Mouse (Mus musculus) gastrocnemius, postnatal 10 days (tissue): ENCODE data around the gene Cd300lg. TPM values are rescaled to one million over a fixed set of nuclear protein-coding genes. Genes with fewer than 3 reads are reported as not detected.

ENCODE experiments used
- DNase-seq: peaks from one replicate; pipeline ENCODE4 v3.0.0; 2021; ENCODE audit warnings: mixed read lengths
- total RNA-seq, 2 experiments: library from RNA; stranded (reverse); gene quantifications; 2 replicates each; pipeline ENCODE4 v1.2.3; 2021

Cd300lg gene
- total RNA-seq, 2 experiments from 2014 or later = 18.0 to 20.4 TPM

DNA sequence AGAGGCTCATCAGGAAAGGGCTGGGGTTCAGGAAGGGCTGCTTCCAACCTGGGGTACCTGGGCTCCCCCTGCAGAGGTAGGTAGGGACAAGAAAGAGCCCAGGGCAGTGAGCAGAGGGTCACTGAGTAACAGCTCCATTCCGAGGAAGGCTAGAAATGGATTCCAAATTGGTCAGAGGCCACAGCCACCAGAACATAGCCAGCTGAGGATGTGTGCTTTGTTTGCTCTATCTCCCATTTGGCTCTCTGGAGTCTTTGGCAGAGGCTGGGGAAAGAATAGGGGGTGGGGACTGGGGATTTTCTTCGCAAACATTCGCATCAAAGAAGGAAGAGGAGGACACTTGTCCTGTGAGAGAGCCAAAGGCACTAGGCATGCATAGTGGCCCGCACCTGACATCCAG lies 10.6 kb downstream of the Cd300lg start:
- DNase-seq = no peak

DNA sequence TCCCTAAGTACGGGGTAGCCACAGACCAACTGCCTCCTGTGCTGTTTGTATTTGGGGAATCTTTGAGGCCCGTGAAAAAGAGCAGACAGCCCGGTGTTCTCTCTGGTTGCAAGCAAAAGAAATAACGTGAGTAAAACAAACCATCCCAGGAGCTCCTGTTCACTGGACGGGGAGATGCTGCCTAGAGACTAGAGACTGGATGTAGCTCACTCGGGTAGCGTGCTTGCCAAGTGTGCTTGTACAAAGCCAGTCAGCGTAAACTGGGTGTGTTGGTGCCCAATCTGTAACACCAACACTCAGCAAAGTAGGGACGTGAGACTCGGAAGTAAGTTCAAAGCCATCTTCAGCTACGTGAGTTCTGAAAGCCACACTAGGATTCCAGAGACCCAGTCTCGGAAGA lies 11.4 kb downstream of the Cd300lg start:
- DNase-seq = no peak

DNA sequence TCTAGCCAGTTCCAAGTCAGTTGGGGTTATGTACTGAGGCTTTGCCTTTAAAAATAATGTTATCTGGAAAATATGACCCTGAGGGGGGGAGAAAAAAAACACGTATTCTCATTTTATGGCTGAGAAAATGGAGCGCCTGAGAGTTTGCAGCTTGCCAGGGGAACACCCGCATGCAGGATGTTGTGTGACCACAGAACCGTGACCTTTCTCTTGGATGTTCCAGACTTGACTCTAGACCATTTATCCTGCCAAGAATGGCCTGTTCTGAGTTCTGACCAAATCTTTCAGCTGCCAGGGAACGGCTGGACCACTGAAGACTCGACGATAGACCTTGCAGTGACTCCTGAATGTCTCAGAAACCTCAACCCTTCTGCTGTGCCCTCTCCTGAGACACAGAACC lies 11.9 kb downstream of the Cd300lg start:
- DNase-seq = no peak

DNA sequence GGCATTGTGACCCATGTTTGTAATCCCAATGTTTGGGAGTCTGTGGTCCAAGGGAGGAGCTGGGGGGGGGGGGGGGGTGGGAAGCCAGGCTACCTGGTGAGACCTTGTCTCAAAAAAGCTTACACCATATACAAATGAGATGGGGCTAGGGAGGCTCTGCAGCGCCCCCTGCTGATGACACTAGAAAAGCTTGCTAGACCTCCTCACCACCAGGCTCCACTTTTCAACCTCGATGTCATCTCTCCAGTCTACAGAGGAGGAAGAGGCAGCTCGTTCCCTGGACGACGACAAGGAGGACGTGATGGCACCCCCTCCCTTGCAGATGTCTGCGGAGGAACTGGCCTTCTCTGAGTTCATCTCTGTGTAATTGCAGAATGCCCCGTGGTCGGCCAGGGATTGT lies 12.5 kb downstream of the Cd300lg start:
- peak; percentile 65 for DNase-seq

DNA sequence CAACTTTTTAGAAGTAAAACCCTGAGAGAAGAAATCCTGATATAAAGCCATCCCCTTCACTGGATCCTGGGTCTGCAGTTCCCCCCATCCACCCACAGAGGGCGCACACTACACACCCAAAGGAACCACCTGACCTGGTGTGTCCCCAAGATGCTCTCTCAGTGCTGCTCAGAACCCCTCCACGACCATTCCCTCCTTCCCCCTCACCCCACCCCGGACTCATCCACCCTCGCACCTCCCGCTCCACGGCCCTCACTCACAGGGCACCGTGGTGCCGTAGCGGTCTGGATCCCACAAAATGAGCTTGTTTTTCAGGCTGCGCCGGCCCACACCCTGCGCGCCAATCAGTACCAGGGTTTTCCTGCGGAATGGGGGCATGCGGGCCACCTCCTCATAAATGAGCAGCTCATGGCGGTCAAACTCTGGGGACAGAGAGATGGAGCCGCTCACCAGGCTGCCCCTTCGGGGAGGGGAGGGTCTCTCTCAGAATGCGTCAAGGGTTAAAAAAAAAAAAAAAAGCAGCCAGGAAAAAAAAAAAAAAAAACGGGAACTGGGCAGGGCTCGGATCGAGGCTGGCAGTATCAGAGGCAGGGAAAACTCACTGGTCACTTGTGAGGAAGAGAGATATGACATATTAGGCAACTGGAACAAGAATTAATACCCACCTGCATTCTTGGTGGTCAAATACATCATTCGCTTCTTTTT lies 20.1 kb downstream of the Cd300lg start:
- DNase-seq = peak; percentile 71

DNA sequence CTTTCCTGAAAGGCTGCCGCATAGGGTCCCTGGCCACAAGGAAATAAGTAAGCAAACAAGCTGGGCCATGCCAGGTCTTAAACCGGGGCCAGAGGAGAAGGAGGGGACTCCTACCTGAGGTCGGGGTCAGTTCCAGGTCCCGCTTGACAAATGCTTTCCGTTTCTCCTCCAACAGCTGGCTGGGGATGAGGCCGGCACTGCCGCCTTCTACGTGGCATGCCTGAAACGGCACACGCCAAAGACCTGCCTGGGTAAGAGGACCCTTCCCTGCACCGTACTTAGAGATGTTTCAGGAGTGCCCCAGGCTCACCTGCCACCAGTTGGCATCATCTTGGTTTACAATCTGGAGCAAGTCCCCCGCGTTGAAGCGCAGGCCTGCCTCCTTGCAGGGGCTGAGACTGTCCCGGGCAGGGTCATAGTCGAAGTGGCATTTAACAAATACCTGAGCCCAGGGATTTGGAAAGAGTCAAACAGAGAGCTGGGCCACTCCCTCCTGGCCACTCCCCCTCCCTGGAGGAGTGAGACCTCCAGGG lies 20.7 kb downstream of the Cd300lg start:
- no peak for DNase-seq

DNA sequence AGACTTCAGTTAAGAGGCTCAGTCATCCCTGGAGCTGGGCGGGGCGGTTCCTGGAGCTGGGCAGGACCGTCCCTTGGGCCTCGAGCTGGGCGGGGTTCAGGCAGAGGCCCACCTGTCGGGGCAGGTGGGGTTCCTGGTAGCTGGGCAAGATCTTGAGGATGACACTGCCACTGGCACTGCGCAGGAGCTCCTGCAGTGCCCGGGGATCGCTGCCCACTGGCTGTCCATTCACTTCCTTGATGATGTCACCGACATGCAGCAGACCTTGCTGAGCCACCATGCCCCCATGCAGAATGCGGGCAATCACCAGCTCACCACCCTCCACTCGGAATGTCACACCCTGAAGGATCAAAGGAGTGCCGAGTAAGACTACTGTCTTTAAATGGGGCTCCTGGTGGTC lies 21.8 kb downstream of the Cd300lg start:
- no peak for DNase-seq

DNA sequence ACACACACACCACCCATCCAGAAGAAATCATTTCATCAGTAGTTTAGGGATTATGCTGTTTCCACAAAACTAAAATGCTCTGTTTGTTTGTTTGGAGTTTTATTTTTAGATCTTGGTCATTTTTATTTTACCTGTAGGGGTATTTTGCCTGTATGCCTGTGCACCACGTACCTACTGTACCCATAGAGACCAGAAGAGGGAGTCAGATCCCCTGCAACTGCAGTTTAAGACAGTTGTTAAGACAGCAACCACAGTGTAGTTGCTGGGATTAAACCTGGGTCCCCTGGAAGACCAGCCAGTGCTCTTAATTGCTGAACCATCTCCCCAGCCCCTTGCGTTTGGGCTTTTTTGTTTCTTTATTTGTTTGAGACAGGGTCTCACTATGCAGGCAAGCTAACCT lies 27.7 kb downstream of the Cd300lg start:
- DNase-seq = no peak

DNA sequence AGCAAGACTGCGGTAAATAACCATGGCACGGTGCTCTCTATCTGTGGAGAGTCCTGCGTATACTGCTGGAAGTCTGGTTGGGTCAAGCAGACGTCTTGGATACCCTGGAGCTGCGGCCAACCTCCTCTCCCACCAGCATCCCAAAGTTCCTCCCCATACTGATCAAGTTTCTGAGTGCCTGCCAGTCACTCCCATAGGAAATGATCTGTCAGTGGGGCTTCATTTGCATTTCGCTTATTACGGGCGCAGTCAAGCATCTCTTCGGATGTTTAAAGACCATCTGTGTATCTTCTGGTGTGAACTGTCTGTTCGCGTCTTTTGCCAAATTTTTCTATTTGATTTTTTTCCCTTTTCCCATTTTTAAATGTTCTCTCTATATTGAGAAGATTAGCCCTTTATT lies 28.3 kb downstream of the Cd300lg start:
- DNase-seq = no peak

DNA sequence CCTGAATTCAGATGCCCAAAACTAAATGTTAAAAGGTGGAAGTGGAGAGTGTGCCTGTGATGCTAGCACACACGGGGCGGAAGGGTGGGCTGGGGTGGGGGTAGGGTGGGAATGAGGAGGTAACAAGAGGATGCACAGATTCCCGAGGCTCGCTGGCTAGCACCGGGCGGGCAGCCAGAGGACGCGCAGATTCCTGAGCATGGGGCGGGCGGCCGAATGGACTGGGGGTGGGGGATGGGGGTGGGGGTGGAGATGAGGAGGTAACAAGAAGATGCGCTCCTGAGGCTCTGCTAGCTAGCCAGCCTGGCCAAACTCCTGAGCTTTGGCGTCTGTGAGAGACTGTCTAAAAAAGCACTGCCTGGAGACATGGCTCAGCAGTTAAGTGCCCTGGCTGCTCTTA lies 29.1 kb downstream of the Cd300lg start:
- DNase-seq = no peak

DNA sequence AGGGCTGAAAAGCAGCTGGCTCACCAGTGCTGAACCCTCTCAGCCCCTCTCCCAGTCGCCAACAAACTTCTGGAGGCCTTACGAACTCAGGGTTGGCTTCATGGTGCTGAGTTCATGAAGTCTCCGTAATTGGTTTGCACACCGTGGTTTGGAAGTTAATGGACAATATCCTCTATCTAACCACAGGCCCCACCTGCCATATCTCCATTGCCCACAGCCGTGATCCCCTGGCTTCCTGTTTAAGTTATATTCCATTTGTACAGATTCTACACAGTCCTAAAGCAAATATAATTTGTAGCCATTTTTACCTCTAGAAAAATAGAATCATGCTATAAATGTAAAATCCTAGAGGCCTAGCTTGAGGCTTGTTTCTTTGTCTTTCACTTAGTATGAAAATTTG lies 31.4 kb downstream of the Cd300lg start:
- DNase-seq = no peak

DNA sequence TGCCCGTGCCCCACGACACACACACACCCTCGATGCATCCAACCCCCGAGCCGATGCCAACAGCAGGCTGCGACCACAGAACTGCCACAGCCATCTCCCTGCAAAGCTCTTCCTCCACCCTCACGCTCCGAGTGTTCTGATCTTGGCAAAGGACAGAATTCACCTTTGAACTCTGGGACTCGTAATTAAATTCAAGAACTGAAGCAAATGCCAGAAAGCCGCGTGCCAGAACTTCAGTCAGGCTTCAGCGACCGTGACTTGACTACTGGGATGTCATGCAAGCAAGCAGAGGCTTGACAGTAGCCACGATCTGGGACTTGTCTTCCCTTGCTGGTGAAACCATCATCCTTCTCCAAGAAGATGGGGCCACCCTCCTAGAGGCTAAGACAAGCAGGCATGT lies 32.4 kb downstream of the Cd300lg start:
- DNase-seq = no peak

DNA sequence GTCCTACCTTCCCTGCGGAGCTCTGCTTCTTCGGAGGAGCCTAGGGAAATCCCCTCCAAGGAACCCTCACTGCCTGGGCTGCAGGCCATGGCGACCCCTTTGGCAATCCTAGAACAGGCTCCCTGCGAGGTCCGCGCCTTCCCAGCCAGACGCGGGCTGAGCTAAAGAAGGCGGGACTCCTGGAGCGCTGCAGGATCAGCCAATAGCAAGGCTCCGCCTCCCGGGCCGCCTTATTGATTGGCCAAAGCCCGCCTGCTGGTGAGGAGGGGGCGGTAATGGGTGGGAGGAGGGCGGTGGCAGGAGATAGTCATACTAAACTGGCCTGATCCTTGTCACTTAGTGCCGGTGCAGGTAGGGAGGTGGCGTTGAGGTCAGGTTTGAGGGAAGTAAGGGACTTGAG lies 41.0 kb downstream of the Cd300lg start:
- DNase-seq = peak; percentile 54

DNA sequence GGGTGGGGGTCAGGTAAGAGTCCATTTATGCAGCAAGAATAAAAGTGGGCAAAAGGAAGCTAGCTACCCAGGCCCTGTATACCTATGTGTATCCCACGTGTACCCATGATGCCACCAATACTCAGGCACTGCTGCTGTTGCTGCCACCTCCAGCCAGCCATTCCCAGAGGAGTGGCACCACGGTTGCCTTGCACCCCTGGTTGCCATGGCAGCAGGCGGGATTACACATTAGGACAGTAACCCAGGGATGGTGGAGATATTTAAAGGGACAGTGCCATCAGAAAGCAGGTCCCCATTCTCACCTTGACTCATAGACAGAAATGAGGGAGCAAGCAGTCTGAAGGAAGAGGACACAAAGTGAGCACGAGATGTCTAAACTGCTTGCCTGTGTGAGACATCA lies 41.9 kb downstream of the Cd300lg start:
- no peak for DNase-seq

DNA sequence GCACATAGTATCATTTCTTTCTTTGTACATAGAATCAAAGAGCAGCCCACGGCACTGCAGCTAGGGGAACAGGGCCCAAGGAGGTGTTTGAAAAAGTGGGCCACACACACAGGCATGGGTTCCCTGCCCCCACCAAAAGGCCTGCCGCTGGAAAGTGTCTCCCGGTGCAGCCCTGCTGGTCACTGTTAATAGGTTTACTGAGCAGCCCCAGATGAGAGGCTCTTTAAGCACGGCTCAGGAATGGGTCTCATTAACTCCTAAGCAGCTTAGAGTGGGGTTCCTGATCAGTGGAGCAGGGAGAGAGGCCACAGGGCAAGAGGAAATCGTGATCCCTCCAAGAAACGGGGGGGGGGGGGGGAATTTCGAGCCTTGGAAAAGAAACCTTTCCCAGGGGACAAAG lies 42.9 kb downstream of the Cd300lg start:
- no peak for DNase-seq

DNA sequence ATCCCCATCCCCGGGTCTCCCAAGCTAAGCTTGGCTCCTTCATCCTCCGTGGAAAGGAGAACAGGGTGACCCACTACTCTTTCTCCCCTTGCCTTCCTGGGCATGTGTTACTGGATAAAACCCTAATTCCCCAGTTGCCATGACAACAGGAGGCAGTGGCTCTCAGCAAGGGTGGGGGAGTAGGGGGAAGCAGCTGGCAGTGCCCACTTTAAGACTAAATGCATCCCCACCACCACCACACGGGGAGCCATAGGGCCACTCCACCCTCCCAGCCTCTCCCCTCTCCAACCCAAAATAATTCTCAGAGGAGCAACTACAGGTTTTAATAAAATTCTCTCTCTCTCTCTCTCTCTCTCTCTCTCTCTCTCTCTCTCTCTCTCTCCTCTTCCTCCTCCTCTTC lies 45.0 kb downstream of the Cd300lg start:
- DNase-seq = no peak

DNA sequence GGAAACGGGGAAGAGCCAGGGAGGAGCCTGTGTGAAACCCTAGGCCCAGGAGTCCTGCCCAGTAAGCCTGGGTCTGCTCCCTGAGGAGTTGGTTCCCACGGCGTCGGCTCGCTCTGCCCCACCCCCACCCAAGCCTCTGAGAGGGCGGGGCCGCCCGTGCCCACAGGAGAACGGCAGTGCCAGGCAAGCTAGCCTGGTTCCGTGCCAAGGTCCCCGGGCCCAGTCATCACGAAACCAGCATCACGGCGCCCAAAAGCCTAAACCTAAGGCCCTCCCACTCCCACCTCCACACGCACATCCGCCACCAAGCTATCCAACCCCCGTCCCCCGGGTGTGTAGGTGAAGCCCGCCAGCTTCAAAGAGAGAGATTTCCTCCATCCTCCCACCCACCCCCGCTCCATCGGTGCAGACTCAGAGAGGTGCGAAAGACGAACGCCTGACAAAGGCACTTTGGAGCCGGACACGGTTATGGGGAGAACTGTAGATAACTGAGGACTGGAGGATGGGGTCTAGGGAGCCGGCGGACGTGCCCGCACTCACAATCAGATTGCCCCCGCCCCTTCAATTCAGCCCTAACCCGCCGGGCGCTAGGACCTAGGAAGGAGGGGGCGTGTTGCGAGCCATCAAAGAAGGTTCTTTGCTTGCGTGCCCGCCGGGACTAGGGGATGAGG lies 45.9 kb downstream of the Cd300lg start:
- DNase-seq = peak; percentile 47

DNA sequence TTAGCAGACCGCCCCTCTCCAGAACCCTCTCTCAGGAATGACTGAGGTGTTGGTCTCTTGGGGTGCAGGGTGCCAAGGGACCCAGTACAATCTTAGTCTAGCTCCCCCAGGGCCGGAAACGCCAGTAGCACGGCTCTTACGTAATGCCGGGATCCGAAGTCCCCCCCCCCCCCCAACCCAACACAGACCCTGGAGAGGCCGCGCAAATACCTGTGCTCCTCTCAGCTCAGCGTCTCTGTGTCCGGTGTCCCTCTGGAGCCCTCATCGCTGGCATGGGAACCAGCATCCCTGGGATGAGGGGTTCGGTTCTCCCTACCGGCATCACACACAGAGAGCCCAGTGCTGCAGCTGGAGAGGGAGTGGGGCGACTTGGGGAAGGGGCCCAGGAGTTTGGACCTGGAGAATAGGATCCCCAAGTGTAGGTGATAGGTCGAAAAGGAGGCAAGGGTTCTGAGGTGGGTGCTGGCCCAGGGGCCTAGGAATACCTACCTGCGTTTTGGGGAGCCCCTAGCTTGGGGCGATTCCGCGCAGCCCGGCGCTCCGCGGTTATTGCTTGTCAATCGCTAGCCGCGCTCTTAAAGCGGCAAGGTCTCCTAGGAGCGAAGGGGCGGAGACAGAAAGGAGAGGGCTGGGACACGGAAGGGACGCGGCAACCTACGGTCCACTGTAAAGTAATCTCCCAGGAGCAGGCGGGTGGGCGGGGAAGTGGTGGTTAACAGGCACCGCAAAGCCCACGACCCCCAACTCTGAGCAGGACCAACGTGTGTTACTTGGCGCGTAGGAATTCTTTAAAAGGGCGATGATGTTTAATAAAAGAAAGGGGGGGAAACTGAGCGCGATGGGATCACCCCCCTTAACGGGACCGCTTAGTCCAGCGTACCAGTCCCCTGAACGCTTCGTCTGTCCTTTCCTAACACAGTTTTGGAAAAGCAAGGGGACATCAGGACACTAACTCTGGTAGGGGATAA lies 46.9 kb downstream of the Cd300lg start, which contains the start of gene Mpp2:
Gene Mpp2, minus strand, starts transcription at position 585 of the 968 bp plus-strand sequence.
- peak; percentile 44 for DNase-seq

DNA sequence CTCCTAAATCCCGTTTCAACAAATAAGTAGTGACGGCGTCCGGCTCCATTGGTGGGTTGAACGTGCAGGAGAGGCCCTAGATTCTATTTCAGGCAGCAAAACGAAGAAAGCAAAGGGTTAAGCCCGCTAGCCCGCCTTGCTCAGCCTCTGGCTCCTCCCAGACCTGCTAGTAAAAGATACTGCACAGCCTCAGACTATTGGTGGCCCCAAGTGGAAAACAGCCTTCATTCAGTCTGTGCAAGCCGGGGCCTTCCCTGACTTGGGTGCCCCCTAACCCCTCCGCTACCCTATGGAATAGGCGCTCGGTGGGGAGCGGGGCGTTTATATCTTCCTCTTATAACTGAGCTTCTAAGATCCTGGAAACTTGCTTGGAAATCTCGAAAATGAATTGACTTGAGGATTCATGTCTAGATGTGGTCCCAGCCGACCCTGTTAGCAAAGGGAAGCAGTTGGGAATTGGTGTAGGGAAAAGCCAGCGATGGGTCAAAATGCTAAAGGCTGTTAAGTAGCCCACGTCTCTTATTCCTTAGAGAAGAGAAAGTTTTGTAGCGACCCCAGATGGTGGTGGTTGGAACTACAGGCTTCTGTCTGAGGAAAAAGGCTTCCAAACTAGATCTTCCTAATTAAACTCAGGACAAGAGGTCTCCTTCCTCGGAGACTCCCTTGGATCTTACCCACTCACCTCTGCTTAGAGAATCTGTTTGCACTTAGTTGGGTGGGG lies 47.9 kb downstream of the Cd300lg start:
- DNase-seq = peak; percentile 65

DNA sequence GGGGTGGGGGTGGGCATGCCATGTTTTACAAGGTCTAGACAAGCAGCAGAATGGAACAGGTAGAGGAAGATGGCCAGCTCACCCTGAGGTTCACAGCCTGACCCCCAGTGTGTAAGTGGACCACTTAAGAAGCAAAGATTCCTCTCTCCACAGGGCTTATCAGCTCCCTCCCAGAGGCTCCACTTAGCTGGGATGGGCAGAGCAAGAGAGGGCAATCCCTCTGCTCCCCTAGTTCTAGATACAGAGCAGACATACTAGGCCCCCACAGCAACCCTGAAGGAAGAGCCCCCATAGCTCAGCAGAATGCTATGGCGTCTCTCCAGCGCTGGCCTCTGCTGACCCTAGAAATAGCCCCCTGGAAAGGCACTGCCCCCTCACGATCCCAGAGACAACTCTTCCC lies 54.4 kb downstream of the Cd300lg start:
- DNase-seq = no peak

DNA sequence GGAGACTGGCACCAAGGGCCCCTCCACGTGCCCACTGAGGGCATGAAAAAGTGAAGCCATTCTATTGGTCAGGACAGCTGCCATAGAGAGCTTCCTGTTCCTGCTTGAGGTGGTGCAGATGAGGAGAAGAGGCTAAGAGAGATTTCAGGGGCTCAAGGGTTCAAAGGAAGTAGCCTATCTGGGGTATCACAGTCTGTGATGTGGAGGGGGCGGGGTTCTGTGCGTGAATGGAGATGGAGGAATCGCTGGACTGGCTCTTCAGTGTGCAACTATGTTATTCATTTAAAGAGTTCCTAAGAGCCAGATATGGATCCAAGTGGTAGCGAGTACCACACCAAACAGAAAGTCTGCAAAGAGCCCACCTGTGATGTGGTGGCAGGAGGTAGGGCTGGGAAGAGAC lies 55.1 kb downstream of the Cd300lg start:
- DNase-seq = no peak

DNA sequence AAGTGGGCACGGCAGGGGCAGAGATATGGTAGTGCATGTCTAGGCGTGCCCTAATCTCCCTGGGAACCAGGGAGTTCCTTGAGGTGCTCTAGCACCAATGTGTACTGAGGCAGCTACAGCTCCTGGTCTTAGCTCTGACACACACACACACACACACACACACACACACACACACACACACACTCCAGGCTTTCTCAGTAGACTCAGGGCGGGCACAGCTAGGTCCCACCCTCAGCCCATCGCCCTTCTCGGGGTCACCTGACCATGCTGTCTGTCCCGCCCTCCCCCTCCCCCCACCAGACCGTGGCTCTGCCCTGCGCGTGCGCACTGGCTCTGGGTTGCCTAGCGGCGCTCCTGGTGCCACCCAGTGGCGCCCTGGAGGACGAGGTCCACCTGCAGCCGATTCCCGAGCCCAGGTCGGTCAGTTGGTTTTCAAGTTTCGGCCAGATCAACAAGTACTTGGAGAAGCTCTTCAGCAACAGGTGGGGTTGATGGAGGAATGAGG lies 55.6 kb downstream of the Cd300lg start:
- DNase-seq = peak; percentile 72
